ENCODE assay signal across 8 mouse cellular contexts in genomic region chr13:69553024-69553423, GRCm38 (mm10). TPM values are rescaled to one million over a fixed set of nuclear protein-coding genes. Genes with fewer than 3 reads are reported as not detected.
DNase-seq lines count a peak whose midpoint lies in the region; ATAC-seq and TF ChIP-seq lines count a peak whose summit lies in the region.

No protein-coding gene starts in this region.

- H3K9me3 ChIP-seq in hindbrain, embryonic 11.5 days (ENCODE audit: control insufficient read depth, low read length) = no peaks in the 10 kb centered on the region
- H3K9me3 ChIP-seq in hindbrain, embryonic 16.5 days (ENCODE audit: control insufficient read depth, low read length) = no peaks in the 10 kb centered on the region
- no peaks in the 10 kb centered on the region for H3K9me3 ChIP-seq in midbrain, postnatal 0 days (ENCODE audit: low read length)

- WGBS in hindbrain, embryonic 11.5 days = 31% methylated on average over 5 of the region's 5 CpGs
- 16% methylated on average over 5 of the region's 5 CpGs for WGBS in hindbrain, embryonic 16.5 days
- WGBS in midbrain, postnatal 0 days = 27% methylated on average over 5 of the region's 5 CpGs

- no peak overlapping the region for H3K4me2 ChIP-seq in hindbrain, embryonic 11.5 days (replicated peaks; ENCODE audit: low read depth, low read length)
- H3K4me2 ChIP-seq in hindbrain, embryonic 16.5 days (ENCODE audit: low read length) = no peak overlapping the region
- H3K4me2 ChIP-seq in midbrain, postnatal 0 days (ENCODE audit: low read depth, low read length, poor library complexity, severe bottlenecking) = no peak overlapping the region

- no peaks in the 10 kb centered on the region for H3K4me1 ChIP-seq in hindbrain, embryonic 11.5 days (replicated peaks; ENCODE audit: control insufficient read depth, insufficient read depth, low read length)
- H3K4me1 ChIP-seq in hindbrain, embryonic 16.5 days (ENCODE audit: control insufficient read depth, insufficient read depth, low read depth, low read length) = no peaks in the 10 kb centered on the region
- H3K4me1 ChIP-seq in midbrain, postnatal 0 days (ENCODE audit: insufficient read depth, low read length) = no peaks in the 10 kb centered on the region

- H3K27me3 ChIP-seq in hindbrain, embryonic 11.5 days (ENCODE audit: control insufficient read depth, insufficient read depth, low read length) = no peaks in the 10 kb centered on the region
- H3K27me3 ChIP-seq in hindbrain, embryonic 16.5 days (replicated peaks; ENCODE audit: control insufficient read depth, insufficient read depth, low read length) = no peaks in the 10 kb centered on the region
- no peaks in the 10 kb centered on the region for H3K27me3 ChIP-seq in midbrain, postnatal 0 days (ENCODE audit: insufficient read depth, low read length)

- no peak for ATAC-seq in hindbrain, embryonic 11.5 days (ENCODE audit: low FRiP score)
- no peak for ATAC-seq in hindbrain, embryonic 16.5 days
- no peak for ATAC-seq in midbrain, postnatal 0 days (ENCODE audit: low FRiP score)

- intact Hi-C loops in left cerebral cortex, postnatal 14 days (cut with DNase I) = loop anchor here (5.0 kb wide), 1 partner anchor 104 kb away; no protein-coding TSS in a partner anchor

- H3K27ac ChIP-seq in hindbrain, embryonic 11.5 days (ENCODE audit: low read depth, low read length) = no peak overlapping the region
- no peak overlapping the region for H3K27ac ChIP-seq in hindbrain, embryonic 16.5 days (ENCODE audit: low read depth, low read length)
- H3K27ac ChIP-seq in midbrain, postnatal 0 days (ENCODE audit: low read depth, low read length) = no peak overlapping the region

- peak; percentile 72 for DNase-seq in hindbrain, embryonic 11.5 days (ENCODE audit: low spot score)
- DNase-seq in thymus, postnatal 4 days = peak; percentile 66
- no peak for DNase-seq in thymus, postnatal 36 days
- peak; percentile 78 for DNase-seq in embryo, embryonic 10.5 days (ENCODE audit: low spot score)
- peak; percentile 38 for DNase-seq in midbrain, postnatal 0 days (ENCODE audit: low spot score)
- DNase-seq in layer of hippocampus, adult 9-10 months (ENCODE audit: low spot score) = no peak
- no peak for DNase-seq in left cerebral cortex, postnatal 14 days (ENCODE audit: low spot score in 2 of 2)

- H3K4me3 ChIP-seq in hindbrain, embryonic 11.5 days (ENCODE audit: low read depth, low read length) = no peak overlapping the region
- H3K4me3 ChIP-seq in hindbrain, embryonic 16.5 days (ENCODE audit: low read length) = no peak overlapping the region
- no peak overlapping the region for H3K4me3 ChIP-seq in midbrain, postnatal 0 days (ENCODE audit: low read depth, low read length)

- H3K36me3 ChIP-seq in hindbrain, embryonic 11.5 days (ENCODE audit: control insufficient read depth, insufficient read depth, low read length) = no peaks in the 10 kb centered on the region
- no peaks in the 10 kb centered on the region for H3K36me3 ChIP-seq in hindbrain, embryonic 16.5 days (ENCODE audit: control insufficient read depth, insufficient read depth, low read length)
- H3K36me3 ChIP-seq in midbrain, postnatal 0 days (ENCODE audit: insufficient read depth, low read length) = no peaks in the 10 kb centered on the region

- peak; percentile 85 for TF ChIP-seq CTCF in midbrain, postnatal 0 days (IDR thresholded peaks at IDR 0.05)

- no peak overlapping the region for H3K9ac ChIP-seq in hindbrain, embryonic 11.5 days (ENCODE audit: low read depth, low read length)
- no peak overlapping the region for H3K9ac ChIP-seq in hindbrain, embryonic 16.5 days (ENCODE audit: low read depth, low read length)
- no peak overlapping the region for H3K9ac ChIP-seq in midbrain, postnatal 0 days (replicated peaks; ENCODE audit: low read length, poor library complexity, severe bottlenecking)

RNA-seq across cellular contexts. Expression of gene Tent4a, which starts 18.6 kb away (rescaled TPM):
- polyA plus RNA-seq in hindbrain, embryonic 11.5 days (2014; fragmentation: Nextera tagmentation; extraction: Ambion mirVana) = 8.4 and 8.8 TPM in 2 replicates
- 5.7 and 6.4 TPM in 2 replicates for polyA plus RNA-seq in hindbrain, embryonic 16.5 days (2015; fragmentation: Nextera tagmentation; extraction: Ambion mirVana)
- 26.1 TPM in 2 replicates for total RNA-seq in midbrain, postnatal 0 days (2014; rRNA removed)
- 4.5 and 5.2 TPM in 2 replicates for polyA plus RNA-seq in midbrain, postnatal 0 days (2015; fragmentation: Nextera tagmentation; extraction: Ambion mirVana)
- 10 to 100 TPM; 36.8 to 37.4 TPM for total RNA-seq in left cerebral cortex, postnatal 14 days (2021)

RNA-seq across cellular contexts. Expression of gene Nsun2, which starts 19.5 kb away (rescaled TPM):
- 114 and 134 TPM in 2 replicates for polyA plus RNA-seq in hindbrain, embryonic 11.5 days (2014; fragmentation: Nextera tagmentation; extraction: Ambion mirVana)
- polyA plus RNA-seq in hindbrain, embryonic 16.5 days (2015; fragmentation: Nextera tagmentation; extraction: Ambion mirVana) = 73.8 and 77.7 TPM in 2 replicates
- total RNA-seq in midbrain, postnatal 0 days (2014; rRNA removed) = 51.1 and 60.3 TPM in 2 replicates
- 56.7 and 60.2 TPM in 2 replicates for polyA plus RNA-seq in midbrain, postnatal 0 days (2015; fragmentation: Nextera tagmentation; extraction: Ambion mirVana)
- total RNA-seq in left cerebral cortex, postnatal 14 days (2021) = 10 to 100 TPM; 64.2 to 68.9 TPM

RNA-seq across cellular contexts. Expression of gene Srd5a1, which starts 58.2 kb away (rescaled TPM):
- 21.5 TPM in 2 replicates for polyA plus RNA-seq in hindbrain, embryonic 11.5 days (2014; fragmentation: Nextera tagmentation; extraction: Ambion mirVana)
- polyA plus RNA-seq in hindbrain, embryonic 16.5 days (2015; fragmentation: Nextera tagmentation; extraction: Ambion mirVana) = 29.2 and 39.2 TPM in 2 replicates
- 20.6 and 22.9 TPM in 2 replicates for total RNA-seq in midbrain, postnatal 0 days (2014; rRNA removed)
- polyA plus RNA-seq in midbrain, postnatal 0 days (2015; fragmentation: Nextera tagmentation; extraction: Ambion mirVana) = 35.9 and 36.3 TPM in 2 replicates
- total RNA-seq in left cerebral cortex, postnatal 14 days (2021) = 10 to 100 TPM; 14.5 TPM

Comparison
In these comparisons a context has a peak if more than half of its experiments do, and no peak if none do; other contexts are left out.
1. DNase-seq: peak in hindbrain, embryonic 11.5 days (single experiment), thymus, postnatal 4 days (single experiment), embryo, embryonic 10.5 days (single experiment) and midbrain, postnatal 0 days (single experiment); none in thymus, postnatal 36 days (0 of 2), layer of hippocampus, adult 9-10 months (single experiment) and left cerebral cortex, postnatal 14 days (0 of 2).